Mouse (Mus musculus) gastrocnemius, postnatal 10 days (tissue): ENCODE results near the gene Swi5. TPM values are rescaled to one million over a fixed set of nuclear protein-coding genes. Genes with fewer than 3 reads are reported as not detected.
"Not testable (repeated sequence)": the region's sequence is repeated elsewhere in the genome, so short reads cannot be mapped to it uniquely, and the experiment has no call there.

Experiments used
- DNase-seq: peaks from one replicate; pipeline ENCODE4 v3.0.0; 2021; ENCODE audit warnings: mixed read lengths
- total RNA-seq, 2 experiments: library from RNA; stranded (reverse); gene quantifications; 2 replicates each; pipeline ENCODE4 v1.2.3; 2021

Swi5 gene
- total RNA-seq, 2 experiments from 2014 or later, result 140 to 148 TPM

GRCm38 (mm10) chr2:32311443-32312317 is 23.8 kb upstream of the Swi5 start:
- no peak for DNase-seq

- no peak for DNase-seq
These were observed 22.4 kb upstream of the Swi5 start for GRCm38 (mm10) chr2:32310096-32310845.

- no peak for DNase-seq
These were observed 21.1 kb upstream of the Swi5 start for GRCm38 (mm10) chr2:32308870-32309568.

GRCm38 (mm10) chr2:32307941-32308760 is 20.3 kb upstream of the Swi5 start:
- DNase-seq, result peak; percentile 69

GRCm38 (mm10) chr2:32307247-32307798 is 19.4 kb upstream of the Swi5 start:
- DNase-seq, result no peak

GRCm38 (mm10) chr2:32306176-32306575 is 18.3 kb upstream of the Swi5 start:
- no peak for DNase-seq

- DNase-seq, result peak; percentile 2
These were observed 17.8 kb upstream of the Swi5 start for GRCm38 (mm10) chr2:32305668-32306067.

GRCm38 (mm10) chr2:32304145-32304832 is 16.4 kb upstream of the Swi5 start:
- peak; percentile 52 for DNase-seq

GRCm38 (mm10) chr2:32302952-32303351 is 15.1 kb upstream of the Swi5 start:
- peak; percentile 6 for DNase-seq

GRCm38 (mm10) chr2:32299469-32299868 is 11.6 kb upstream of the Swi5 start:
- peak; percentile 2 for DNase-seq

- DNase-seq, result not testable (repeated sequence)
These were observed 8.0 kb upstream of the Swi5 start for GRCm38 (mm10) chr2:32295842-32296241.

- no peak for DNase-seq
These were observed 7.4 kb upstream of the Swi5 start for GRCm38 (mm10) chr2:32295285-32295684.

- DNase-seq, result peak; percentile 54
These were observed 6.5 kb upstream of the Swi5 start for GRCm38 (mm10) chr2:32294348-32294747.

GRCm38 (mm10) chr2:32289578-32289977 is 1.7 kb upstream of the Swi5 start:
- DNase-seq, result no peak

GRCm38 (mm10) chr2:32288371-32288931 is 576 bp upstream of the Swi5 start:
- no peak for DNase-seq

GRCm38 (mm10) chr2:32287334-32287840 is 488 bp downstream of the Swi5 start, which contains the start of gene Golga2:
Gene Golga2, plus strand, starts transcription at chr2:32287384.
- no peak for DNase-seq

- no peak for DNase-seq
These were observed 3.9 kb downstream of the Swi5 start for GRCm38 (mm10) chr2:32283986-32284385.

- peak; percentile 40 for DNase-seq
These were observed 5.1 kb downstream of the Swi5 start for GRCm38 (mm10) chr2:32282727-32283126.

GRCm38 (mm10) chr2:32282289-32282688 is 5.6 kb downstream of the Swi5 start:
- DNase-seq, result no peak

GRCm38 (mm10) chr2:32275823-32276222 is 12.1 kb downstream of the Swi5 start:
- no peak for DNase-seq
